Mouse (Mus musculus) thymus, adult 18-20 months (tissue): ENCODE data around the gene Hist1h4i.

Source experiments
- DNase-seq, 2 experiments: peaks; one replicate each; pipeline ENCODE4 v3.0.0; 2022; ENCODE audit warnings: mixed read lengths in 2 of 2

Gene Hist1h4i

DNA sequence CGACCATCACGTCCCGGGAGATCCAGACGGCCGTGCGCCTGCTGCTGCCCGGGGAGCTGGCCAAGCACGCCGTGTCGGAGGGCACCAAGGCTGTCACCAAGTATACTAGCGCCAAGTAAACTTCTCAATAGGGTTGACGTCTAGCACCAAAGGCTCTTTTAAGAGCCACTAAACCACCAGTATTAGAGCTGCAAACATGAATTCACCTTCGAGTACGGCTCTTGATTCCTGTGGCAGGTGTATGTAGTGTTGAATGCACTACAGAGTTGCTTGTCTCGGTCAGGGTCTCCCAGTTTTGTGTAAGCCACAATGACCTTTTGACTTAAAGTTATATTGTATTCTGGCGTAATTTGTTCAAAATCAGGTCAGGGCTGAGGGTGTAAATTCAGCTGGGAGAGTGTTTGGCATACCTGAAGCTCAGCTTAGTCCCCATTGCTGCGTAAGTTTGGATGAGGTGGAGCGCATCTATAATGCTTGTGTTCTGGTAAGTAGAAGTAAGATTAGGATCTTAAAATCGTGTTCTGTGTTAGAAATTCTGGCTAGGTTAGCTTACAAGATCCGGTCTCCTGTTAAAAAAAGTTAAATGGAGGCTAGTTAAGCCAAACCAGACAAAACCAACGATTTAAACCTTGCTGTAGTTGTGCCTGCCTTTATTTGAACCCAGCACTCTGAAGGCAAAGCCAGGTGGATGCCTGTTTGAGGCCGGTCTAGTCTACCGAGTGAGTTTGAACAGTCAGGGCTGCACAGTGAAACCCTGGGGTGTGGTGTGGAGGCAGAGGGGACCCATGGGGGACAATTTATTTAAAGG is 4.8 kb downstream of the Hist1h4i start:
- DNase-seq, result no peak

DNA sequence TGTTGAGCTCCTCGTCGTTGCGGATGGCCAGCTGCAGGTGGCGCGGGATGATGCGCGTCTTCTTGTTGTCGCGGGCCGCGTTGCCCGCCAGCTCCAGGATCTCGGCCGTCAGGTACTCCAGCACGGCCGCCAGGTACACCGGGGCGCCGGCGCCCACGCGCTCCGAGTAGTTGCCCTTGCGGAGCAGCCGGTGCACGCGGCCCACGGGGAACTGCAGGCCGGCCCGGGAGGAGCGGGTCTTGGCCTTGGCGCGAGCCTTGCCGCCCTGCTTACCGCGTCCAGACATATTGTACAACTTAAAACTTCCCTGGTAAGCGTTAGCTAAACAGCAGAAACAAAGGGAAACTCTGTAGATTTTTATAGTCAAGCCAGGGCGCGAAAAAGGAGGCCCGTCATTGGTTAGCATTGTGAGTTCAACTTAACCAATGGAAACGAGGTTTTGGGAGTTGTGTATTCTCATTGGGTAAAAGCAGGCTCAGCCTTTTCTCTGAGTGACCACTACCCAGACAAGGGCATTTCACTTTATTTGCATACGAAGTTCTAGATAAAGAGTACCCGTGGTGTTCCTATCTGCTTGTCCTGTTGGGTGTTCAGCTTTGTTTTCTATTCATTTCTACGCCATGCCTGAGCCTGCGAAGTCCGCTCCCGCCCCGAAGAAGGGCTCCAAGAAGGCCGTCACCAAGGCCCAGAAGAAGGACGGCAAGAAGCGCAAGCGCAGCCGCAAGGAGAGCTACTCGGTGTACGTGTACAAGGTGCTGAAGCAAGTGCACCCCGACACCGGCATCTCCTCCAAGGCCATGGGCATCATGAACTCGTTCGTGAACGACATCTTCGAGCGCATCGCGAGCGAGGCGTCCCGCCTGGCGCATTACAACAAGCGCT is 5.7 kb downstream of the Hist1h4i start, which contains the start of the genes Hist1h2ah and Hist1h2bk:
Gene Hist1h2ah (minus strand): TSS at position 302 of the 882 bp plus-strand sequence.
Gene Hist1h2bk (plus strand): TSS at position 604 of the 882 bp plus-strand sequence.
- peak; percentile 57 to 82 for DNase-seq

DNA sequence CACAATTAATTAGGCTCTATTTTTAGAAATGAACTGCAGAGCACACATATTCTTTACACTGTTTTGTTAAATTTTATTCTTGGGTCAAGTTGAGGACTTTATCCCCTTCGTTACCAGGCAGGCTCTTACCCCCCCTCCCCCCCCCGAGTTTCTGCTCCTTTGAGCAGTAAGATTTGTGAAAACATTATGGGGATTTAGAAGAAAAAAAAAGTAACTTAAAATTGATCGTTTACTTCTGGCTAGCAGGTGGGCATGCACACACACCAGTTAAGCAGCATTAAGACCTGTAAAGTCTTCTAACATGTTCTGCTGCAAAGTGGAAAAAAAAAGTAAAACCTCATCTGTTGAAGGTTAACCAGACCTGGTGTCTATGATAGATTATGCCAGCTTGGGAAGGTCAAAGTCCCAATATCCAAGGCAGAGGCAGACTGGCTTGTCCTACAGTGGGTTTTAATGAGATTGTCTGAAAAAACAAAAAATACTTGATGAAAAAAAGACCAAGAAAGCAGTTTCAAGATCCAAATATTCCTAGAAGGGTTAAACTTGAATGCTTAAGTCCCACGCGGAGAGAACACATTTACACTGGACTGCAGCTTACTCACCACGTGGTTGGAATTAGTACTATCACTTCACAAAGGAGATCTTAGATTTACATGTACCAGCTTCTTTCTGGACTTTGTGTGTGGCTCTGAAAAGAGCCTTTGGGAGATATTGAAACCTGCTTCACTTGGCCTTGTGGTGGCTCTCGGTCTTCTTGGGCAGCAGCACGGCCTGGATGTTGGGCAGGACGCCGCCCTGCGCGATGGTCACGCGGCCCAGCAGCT is 6.5 kb downstream of the Hist1h4i start:
- DNase-seq, result no peak

DNA sequence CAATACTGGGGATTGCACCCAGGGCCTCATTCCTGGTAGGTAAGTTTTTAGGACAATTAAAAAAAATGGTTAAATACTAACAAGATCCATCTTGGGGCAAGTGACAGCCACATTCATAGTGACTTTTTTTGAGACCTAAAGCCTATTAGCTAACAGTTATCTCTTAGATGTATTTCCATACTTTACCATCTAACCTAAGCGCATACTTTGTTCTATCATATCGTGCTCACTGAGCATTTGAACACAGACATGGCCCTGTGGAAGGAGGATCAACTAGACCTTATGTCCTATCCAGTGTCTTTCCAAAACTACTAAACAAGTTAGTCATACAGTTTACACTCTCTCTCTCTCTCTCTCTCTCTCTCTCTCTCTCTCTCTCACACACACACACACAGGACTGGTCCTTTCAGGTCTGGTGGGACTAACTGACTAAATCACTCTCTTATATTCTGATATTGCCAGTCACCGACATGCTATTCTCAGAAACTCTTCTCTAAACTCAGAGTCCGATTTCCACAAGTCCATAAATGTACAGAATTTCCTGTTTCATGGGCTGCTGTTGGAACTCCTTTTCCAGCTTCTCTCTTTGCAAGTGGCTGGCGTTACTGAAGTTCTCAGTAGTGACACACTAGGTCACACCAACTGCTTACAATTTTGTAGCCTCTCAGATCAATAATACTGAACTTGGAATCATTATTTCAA is 7.3 kb downstream of the Hist1h4i start:
- no peak for DNase-seq

DNA sequence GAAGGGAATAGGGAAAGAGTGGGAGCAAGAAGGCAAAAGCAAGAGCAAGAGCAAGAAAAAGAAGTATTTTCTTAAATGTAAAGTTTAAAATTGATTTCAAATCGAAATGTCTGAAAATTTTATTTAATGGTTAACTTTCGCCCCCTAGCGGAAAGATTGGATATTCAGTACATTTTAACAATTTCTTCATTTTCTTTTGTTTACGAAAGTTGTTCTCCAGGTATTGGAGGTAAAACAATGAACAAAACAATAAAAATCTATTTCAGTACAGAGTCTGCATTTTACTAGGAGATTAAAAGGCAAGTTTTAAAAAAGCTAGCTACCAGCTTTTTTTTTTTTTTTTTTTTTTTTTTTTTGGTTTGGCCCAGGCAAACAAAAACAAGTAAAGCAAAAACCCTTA is 10.7 kb downstream of the Hist1h4i start:
- no peak for DNase-seq

DNA sequence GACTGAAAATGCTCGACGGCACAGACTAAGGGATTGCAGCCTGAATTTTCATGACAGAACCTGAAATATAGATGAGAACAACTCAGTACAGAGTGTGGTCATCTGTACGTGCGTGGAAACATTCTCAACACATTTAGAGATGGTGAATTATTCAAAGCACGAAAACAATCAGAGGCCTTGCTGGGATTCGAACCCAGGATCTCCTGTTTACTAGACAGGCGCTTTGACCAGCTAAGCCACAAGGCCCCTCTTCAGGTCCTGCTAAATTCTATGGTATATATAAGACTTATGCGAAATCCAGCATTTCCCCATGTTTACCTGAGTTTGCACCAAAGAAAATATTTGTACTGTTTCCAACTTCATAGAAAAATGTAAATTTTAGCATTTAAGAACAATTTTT is 11.2 kb downstream of the Hist1h4i start:
- no peak for DNase-seq

DNA sequence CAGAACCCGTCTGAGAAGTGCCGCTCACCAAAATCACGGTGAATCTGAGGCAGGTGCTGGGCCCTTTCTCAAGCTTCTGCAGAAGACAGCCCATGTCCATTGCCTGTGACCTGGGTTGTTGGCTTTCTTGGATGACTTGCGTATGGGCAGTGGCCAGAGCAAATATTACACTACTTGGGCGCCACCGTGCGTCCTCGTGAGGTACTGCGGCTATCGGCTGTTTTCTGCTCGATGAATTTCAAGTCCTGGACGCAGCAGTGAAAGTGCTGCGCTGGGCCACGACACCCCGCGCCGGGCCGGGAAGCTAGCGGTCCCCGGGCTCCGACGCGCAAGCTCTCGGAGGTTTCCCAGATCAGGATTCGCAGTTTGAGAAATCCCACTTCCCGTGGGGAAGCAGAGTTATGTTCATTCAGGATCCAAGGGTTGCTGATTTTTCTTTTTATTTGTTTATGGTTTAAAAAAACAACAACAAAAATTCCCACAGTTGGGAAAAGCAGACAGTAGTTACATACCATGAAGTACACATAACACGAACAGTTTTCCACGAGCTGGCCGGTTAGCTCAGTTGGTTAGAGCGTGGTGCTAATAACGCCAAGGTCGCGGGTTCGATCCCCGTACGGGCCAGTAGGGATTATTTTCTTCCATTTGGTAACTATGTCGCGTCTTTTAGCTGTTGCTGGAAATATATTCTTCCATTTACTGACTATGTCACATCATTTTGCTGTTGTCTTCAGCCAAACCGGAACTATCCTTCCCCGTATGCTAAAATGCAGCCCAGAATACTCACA is 12.3 kb downstream of the Hist1h4i start:
- peak; percentile 78 to 83 for DNase-seq

DNA sequence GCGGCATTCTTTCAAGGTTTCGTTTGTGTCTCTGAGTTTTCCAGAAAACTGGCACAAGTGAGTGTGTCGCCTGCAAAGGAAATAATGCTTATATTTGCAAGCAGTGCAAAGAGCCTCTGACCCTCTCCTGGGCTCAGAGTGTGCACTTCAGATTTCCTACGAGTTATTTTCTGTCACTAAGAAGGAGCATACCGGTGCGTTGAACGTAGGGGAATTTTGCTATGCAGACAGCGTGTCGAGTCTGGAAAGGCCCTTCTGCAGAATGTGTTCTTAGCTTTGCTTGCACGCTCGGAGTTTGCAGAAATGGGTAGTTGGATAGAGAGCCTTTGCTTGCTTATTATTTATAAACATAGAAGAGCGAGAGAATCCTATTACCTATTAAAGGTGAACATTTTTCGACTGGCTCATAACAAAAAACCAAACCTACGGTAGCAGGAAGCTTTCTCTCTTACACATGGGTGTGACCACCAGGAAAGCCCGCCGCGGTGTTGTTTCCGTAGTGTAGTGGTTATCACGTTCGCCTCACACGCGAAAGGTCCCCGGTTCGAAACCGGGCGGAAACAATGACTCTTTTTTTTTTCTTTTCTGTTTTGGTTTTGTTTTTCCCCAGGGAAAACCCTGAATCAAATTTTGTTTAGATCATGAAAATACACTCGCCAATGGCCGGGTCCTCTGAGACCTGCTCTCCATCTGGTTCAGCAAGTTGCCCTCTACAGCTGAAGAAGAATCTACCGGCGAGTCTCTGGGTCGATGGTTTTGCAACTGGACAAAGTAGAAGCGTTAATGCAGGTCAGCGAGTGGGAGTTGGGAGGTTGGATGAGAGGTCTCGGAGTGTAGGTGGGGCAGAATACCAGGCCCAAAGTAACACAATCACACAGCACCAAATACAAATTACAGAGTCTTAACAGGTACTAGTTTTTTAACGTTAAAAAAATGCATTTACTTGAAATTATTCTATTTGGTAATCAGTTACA is 14.8 kb downstream of the Hist1h4i start:
- DNase-seq, result peak; percentile 56 to 66

DNA sequence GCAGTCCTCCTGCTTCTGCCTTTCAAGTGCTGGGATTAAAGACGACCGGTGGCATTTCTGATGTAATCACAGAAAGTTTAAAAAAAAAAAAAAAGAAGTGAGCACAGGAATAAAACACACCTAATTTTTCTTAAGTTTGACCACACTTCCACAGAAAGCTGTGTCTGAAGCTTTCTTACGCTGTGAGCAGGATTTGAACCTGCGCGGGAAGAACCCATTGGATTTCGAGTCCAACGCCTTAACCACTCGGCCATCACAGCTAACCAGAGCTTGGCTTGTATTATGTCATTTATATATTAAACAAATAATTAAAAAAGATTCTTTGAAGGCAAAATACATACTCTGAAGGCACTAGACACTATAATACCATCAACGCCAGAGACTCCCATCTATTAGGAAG is 18.9 kb downstream of the Hist1h4i start:
- DNase-seq, result peak; percentile 26 to 58

DNA sequence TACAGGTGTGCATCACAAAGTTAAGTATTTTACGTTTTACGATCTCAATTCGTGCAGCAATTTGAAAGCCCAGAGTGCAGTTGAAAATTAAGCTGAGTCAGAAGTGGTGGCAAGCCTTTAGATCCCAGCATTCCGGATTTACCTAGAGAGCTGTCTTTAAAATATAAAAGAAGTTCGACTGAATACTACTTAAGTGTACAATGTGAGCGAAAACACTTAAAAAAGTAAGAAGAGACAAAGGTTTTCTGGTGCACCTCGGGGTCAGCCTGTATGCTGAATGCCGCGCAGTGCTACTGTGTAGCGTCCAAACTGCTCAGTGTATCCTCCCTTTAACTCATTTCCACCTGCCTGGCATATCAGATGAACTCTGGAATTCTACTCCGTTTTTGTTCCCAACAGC is 19.6 kb downstream of the Hist1h4i start:
- DNase-seq, result no peak

DNA sequence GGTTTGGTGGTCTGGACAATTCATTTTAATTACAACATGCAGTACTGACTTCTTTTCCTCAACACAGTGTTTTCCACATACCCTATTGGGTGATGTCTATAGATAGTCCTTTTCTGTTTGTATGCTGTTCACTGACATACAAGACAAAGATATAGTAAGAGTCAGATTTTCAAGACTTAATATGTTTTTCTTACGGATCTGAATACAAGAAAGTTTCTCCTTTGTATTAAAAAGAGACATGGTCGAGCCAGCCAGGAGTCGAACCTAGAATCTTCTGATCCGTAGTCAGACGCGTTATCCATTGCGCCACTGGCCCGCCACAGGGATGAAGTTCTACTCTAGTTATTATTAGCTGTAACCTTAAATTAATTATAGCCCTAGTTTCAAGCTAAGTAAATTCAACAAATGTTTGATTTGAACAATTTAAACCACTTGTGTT is 20.2 kb downstream of the Hist1h4i start:
- no peak for DNase-seq

DNA sequence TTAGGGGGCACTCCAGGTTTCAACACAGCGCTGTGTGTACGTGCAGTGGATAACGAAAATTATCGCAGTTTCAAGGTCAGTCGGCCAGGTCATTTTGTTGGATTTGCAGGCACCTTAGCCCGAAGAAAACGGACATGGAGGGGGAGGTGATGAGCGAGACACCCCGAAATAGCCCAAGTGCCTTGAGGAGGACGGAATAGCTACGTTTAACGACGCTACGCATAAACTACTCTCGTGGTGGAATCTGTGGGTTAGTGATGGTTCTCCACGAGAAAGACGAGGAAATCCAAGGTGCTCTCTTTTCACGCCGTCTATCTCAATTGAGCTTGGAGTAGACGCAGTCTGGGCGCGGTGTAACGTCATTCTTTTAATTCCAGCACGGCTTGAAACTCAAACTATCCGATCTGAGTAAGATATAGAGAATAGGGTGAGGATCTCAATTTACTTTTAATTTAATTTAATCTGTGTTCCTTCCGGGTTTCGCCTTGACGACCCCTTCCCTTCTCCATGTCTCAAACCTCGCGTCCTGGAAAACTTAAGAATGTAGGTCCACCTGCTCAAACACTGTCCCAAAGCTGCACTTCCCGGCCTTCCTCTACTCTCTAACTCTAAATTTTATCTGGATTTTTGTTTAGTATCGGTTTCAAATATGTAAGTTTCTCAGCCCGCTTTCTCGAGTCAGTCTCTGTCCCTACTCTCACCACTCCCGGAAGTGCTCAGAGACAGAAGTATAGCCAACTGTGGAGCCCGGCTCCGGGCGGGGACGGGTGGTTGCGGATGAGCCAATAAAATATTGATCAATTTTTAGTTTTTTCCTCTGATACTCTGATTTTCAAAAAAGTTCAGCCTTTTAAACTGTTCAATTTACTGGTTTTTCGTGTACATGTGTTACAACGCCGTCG is 21.0 kb downstream of the Hist1h4i start:
- peak; percentile 25 to 41 for DNase-seq

DNA sequence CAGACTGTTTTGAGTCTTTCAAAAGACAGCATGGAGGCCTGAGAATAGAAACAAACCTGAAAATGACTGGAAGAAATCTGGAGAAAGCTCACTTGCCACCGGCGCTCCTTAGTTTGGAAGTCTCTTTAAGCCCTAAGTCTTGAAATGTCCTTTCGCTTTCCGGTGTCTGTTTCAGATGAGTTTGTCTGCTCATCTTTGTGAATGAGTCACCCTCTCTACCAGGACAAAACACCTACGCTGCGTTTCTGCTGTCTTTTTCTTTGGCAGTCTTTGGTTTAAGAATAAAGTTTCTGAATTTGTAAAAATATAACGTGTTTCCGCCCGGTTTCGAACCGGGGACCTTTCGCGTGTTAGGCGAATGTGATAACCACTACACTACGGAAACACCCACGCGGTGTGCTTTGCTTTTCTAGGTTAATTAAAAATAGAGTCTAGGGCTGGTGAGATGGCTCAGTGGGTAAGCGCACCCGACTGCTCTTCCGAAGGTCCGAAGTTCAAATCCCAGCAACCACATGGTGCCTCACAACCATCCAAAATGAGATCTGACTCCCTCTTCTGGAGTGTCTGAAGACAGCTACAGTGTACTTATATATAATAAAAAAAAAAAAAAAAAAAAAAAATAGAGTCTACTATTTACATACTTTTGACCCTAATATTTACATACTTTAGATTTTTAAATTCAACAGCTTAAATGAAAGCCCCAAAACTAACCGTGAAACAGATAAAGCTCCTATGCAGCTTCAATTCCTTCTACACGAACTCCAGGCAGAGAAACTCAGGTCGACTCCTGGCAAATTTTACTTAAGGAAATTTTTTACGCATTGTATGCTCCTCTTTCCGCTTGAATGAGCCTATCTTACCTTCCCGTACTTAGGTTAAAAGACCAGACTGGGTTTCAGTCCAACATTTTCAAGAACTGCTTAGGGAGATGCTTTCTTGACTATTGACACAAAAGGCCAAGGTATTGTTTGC is 25.4 kb downstream of the Hist1h4i start:
- DNase-seq, result peak; percentile 49 to 70

DNA sequence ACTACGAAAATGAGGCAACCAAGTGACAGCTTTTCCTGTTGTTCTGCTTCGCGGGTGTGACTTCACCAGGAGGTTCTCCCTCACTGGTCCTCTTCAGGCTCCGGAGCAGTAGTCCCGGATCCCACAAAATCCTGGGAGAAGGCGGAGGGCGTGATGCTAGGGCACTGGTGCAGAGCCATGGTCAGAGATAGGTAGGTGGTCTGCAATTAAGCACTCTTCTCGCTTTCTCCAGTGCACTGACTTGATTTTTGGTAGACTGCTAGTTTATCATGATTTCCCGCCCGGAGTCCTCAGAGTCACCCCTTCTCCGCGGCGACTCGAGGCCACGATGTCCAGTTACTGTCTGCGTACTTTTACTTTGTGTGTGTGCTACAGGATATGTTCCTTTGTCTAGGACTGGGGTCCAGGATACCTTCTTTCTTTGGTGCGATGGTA is 26.7 kb downstream of the Hist1h4i start:
- no peak for DNase-seq

DNA sequence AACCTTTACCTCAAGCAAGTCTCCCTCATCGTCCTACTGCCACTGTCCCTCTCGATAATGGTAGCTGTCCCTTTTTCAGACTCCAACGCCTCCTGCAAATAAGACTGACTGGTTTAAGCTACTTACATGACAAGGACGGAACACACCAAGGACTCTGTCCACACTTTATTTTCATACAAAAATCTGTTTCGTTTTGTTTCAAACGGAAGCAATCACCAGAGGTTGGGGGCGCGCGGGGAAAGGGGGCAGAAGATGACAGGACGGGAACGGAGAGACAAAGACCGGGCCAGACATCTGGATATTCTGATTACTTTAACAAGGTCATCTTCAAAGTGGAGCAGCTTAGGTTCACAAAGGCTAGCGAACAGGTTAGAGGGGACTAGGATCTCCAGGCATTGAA is 27.4 kb downstream of the Hist1h4i start:
- DNase-seq, result no peak

DNA sequence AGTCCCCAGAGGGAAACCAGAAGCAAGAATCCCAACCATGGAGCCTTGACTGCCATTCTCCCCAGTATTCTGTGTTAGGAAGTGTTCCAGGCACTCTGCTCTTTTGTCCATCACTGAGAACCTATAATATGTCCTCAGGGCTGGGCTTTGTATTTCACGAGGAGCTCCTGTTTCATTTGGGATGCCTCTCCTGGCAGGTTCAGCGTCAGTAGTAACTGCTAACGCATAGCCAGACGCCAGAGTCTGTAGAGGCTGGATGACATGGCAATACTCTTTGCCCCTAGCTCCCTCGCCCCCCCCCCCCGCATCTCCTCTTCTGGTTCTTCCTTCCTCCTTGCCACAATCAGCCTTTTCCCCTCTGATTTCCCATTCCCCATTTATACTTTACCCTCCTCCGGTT is 31.5 kb downstream of the Hist1h4i start, which contains the start of gene Prss16:
Gene Prss16 (minus strand): TSS at position 101 of the 400 bp plus-strand sequence.
- DNase-seq, result no peak

DNA sequence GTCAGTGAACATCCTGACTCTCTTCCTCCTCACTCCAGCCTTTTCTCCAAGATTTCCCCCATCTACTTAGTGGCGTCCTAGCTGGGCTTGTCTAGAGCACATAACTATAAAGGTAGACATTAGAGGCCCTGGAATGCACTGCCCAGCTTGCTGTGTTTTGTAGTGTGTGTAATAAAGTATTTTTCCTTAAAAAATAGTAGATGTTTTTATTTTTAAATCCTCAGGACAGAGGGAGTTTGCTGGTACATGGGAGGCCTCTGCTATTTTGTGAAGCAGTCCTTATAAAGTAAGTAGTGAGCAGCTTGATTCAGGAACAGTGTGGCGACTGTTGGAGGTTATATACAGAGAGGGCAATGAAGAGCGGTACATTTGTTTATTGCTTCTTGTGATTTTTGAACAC is 32.5 kb downstream of the Hist1h4i start:
- no peak for DNase-seq
